26 mouse cellular contexts compared by ENCODE assay signal in the genomic region with DNA sequence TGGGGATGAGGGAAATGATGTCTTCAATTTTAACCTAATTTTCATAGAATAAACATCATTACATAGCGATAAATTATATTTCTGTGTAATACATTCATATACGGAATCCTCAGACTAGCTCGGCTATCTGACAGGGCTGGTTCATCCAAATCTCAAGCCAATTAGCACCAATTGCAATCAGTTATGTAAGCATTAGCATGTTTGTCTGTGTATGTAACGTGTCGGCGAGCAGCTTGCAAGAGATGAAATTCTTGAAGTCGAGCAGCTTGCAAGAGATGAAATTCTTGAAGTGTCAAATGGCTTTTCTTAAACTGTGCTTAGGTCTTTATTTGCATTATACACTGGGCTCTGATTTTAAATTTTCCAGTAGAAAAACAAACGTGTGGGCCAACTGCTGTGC.
DNase-seq lines count a peak whose midpoint lies in the region; ATAC-seq lines count a peak whose summit lies in the region.
"Had no signal": no experiment of that assay in that cellular context is flagged by ENCODE, and none has a peak within 500 bp of the region (broad histone marks: within the 10 kb centered on the region; RNA-seq: fewer than 3 reads in every experiment).

No protein-coding gene starts in this region.

- WGBS in hindbrain, embryonic 12.5 days, result 53% methylated on average over 8 of the region's 8 CpGs
- WGBS in hindbrain, embryonic 11.5 days, result 68% methylated on average over 8 of the region's 8 CpGs
- 36% methylated on average over 8 of the region's 8 CpGs for WGBS in midbrain, embryonic 14.5 days
- WGBS in midbrain, embryonic 10.5 days, result 72% methylated on average over 8 of the region's 8 CpGs
- WGBS in forebrain, embryonic 16.5 days, result 22% methylated on average over 8 of the region's 8 CpGs
- WGBS in midbrain, embryonic 15.5 days, result 38% methylated on average over 8 of the region's 8 CpGs

- H3K4me3 ChIP-seq in hindbrain, embryonic 12.5 days, result no peak overlapping the region
- no peak overlapping the region for H3K4me3 ChIP-seq in hindbrain, embryonic 11.5 days (ENCODE audit: low read depth, low read length)
- H3K4me3 ChIP-seq in midbrain, embryonic 14.5 days (replicated peaks; ENCODE audit: low read depth, low read length), result no peak overlapping the region
- H3K4me3 ChIP-seq in midbrain, embryonic 10.5 days, result no peak overlapping the region
- peak overlapping the region; percentile 9; the same call in 1 of the 2 replicates for H3K4me3 ChIP-seq in forebrain, embryonic 16.5 days (replicated peaks; ENCODE audit: low read length)
- H3K4me3 ChIP-seq in midbrain, embryonic 15.5 days, result no peak overlapping the region
- H3K4me3 ChIP-seq: heart, embryonic 15.5 days; limb, embryonic 13.5 days; liver, embryonic 12.5 days; neural tube, embryonic 13.5 days had no signal

- H3K27ac ChIP-seq in hindbrain, embryonic 12.5 days, result no peak overlapping the region
- H3K27ac ChIP-seq in hindbrain, embryonic 11.5 days (ENCODE audit: low read depth, low read length), result no peak overlapping the region
- H3K27ac ChIP-seq in midbrain, embryonic 14.5 days (replicated peaks; ENCODE audit: low read depth, low read length), result peak overlapping the region; percentile 49
- H3K27ac ChIP-seq in midbrain, embryonic 10.5 days (replicated peaks), result no peak overlapping the region
- H3K27ac ChIP-seq in forebrain, embryonic 16.5 days (ENCODE audit: low read length), result peak overlapping the region; percentile 77
- no peak overlapping the region for H3K27ac ChIP-seq in midbrain, embryonic 15.5 days
- H3K27ac ChIP-seq: heart, embryonic 15.5 days; limb, embryonic 13.5 days; liver, embryonic 12.5 days; neural tube, embryonic 13.5 days; stomach, postnatal 0 days had no signal

- H3K36me3 ChIP-seq in hindbrain, embryonic 12.5 days, result no peaks in the 10 kb centered on the region
- no peaks in the 10 kb centered on the region for H3K36me3 ChIP-seq in hindbrain, embryonic 11.5 days (ENCODE audit: control insufficient read depth, insufficient read depth, low read length)
- H3K36me3 ChIP-seq in midbrain, embryonic 14.5 days (ENCODE audit: control insufficient read depth, insufficient read depth, low read length), result no peaks in the 10 kb centered on the region
- H3K36me3 ChIP-seq in midbrain, embryonic 10.5 days, result no peaks in the 10 kb centered on the region
- no peaks in the 10 kb centered on the region for H3K36me3 ChIP-seq in forebrain, embryonic 16.5 days (ENCODE audit: control insufficient read depth, insufficient read depth)
- H3K36me3 ChIP-seq in midbrain, embryonic 15.5 days (replicated peaks), result no peaks in the 10 kb centered on the region
- H3K36me3 ChIP-seq: heart, embryonic 15.5 days; limb, embryonic 13.5 days; liver, embryonic 12.5 days; neural tube, embryonic 13.5 days had no signal

- DNase-seq in hindbrain, embryonic 11.5 days (ENCODE audit: low spot score), result no peak
- DNase-seq in midbrain, embryonic 14.5 days, result peak; percentile 58
- no peak for DNase-seq in midbrain, embryonic 10.5 days (ENCODE audit: low spot score)
- no peak for DNase-seq in right cerebral cortex, adult 18-20 months
- no peak for DNase-seq in embryo, embryonic 11 days
- DNase-seq: adrenal gland, postnatal 36 days; cerebellum, adult 11-12 months; cerebellum, postnatal 10 days; gastrocnemius, postnatal 36 days; heart, postnatal 36 days; kidney, adult 8-10 months; kidney, postnatal 10 days; layer of hippocampus, postnatal 36 days; lung, adult 18-20 months; lung, postnatal 4 days; right cerebral cortex, postnatal 14 days; thymus, adult 2 months had no signal

- no peaks in the 10 kb centered on the region for H3K27me3 ChIP-seq in hindbrain, embryonic 12.5 days
- H3K27me3 ChIP-seq in hindbrain, embryonic 11.5 days (ENCODE audit: control insufficient read depth, insufficient read depth, low read length), result no peaks in the 10 kb centered on the region
- no peaks in the 10 kb centered on the region for H3K27me3 ChIP-seq in midbrain, embryonic 14.5 days (ENCODE audit: control insufficient read depth, insufficient read depth, low read length)
- H3K27me3 ChIP-seq in midbrain, embryonic 10.5 days (ENCODE audit: low read depth, poor library complexity, severe bottlenecking), result no peaks in the 10 kb centered on the region
- no peaks in the 10 kb centered on the region for H3K27me3 ChIP-seq in forebrain, embryonic 16.5 days (replicated peaks; ENCODE audit: control insufficient read depth, insufficient read depth, low read length)
- no peaks in the 10 kb centered on the region for H3K27me3 ChIP-seq in midbrain, embryonic 15.5 days (replicated peaks)
- H3K27me3 ChIP-seq: heart, embryonic 15.5 days; limb, embryonic 13.5 days; liver, embryonic 12.5 days; neural tube, embryonic 13.5 days had no signal

- no peak overlapping the region for H3K9ac ChIP-seq in hindbrain, embryonic 12.5 days
- no peak overlapping the region for H3K9ac ChIP-seq in hindbrain, embryonic 11.5 days (ENCODE audit: low read depth, low read length)
- no peak overlapping the region for H3K9ac ChIP-seq in midbrain, embryonic 14.5 days (replicated peaks; ENCODE audit: low read length)
- no peak overlapping the region for H3K9ac ChIP-seq in forebrain, embryonic 16.5 days (replicated peaks; ENCODE audit: low read depth, low read length)
- no peak overlapping the region for H3K9ac ChIP-seq in midbrain, embryonic 15.5 days
- H3K9ac ChIP-seq: heart, embryonic 15.5 days; limb, embryonic 13.5 days; liver, embryonic 12.5 days; neural tube, embryonic 13.5 days had no signal

- H3K4me2 ChIP-seq in hindbrain, embryonic 12.5 days (replicated peaks), result no peak overlapping the region
- H3K4me2 ChIP-seq in hindbrain, embryonic 11.5 days (replicated peaks; ENCODE audit: low read depth, low read length), result no peak overlapping the region
- peak overlapping the region; percentile 37 for H3K4me2 ChIP-seq in midbrain, embryonic 14.5 days (ENCODE audit: low read length)
- peak overlapping the region; percentile 46 for H3K4me2 ChIP-seq in forebrain, embryonic 16.5 days (ENCODE audit: low read length)
- peak overlapping the region; percentile 35 for H3K4me2 ChIP-seq in midbrain, embryonic 15.5 days
- H3K4me2 ChIP-seq: heart, embryonic 15.5 days; limb, embryonic 13.5 days; liver, embryonic 12.5 days; neural tube, embryonic 13.5 days had no signal

- peaks cover 16% of the 10 kb centered on the region for H3K4me1 ChIP-seq in hindbrain, embryonic 12.5 days
- no peaks in the 10 kb centered on the region for H3K4me1 ChIP-seq in hindbrain, embryonic 11.5 days (replicated peaks; ENCODE audit: control insufficient read depth, insufficient read depth, low read length)
- peaks cover 18% of the 10 kb centered on the region for H3K4me1 ChIP-seq in midbrain, embryonic 14.5 days (ENCODE audit: control insufficient read depth, insufficient read depth, low read length)
- H3K4me1 ChIP-seq in midbrain, embryonic 10.5 days, result peaks cover 24% of the 10 kb centered on the region
- peaks cover 14% of the 10 kb centered on the region for H3K4me1 ChIP-seq in forebrain, embryonic 16.5 days (replicated peaks; ENCODE audit: control insufficient read depth, insufficient read depth, low read length)
- H3K4me1 ChIP-seq in midbrain, embryonic 15.5 days, result peaks cover 17% of the 10 kb centered on the region
- H3K4me1 ChIP-seq: heart, embryonic 15.5 days; limb, embryonic 13.5 days; liver, embryonic 12.5 days; neural tube, embryonic 13.5 days had no signal

- H3K9me3 ChIP-seq in hindbrain, embryonic 12.5 days (replicated peaks), result no peaks in the 10 kb centered on the region
- no peaks in the 10 kb centered on the region for H3K9me3 ChIP-seq in hindbrain, embryonic 11.5 days (ENCODE audit: control insufficient read depth, low read length)
- no peaks in the 10 kb centered on the region for H3K9me3 ChIP-seq in midbrain, embryonic 14.5 days (ENCODE audit: control insufficient read depth, low read length)
- H3K9me3 ChIP-seq in midbrain, embryonic 10.5 days (replicated peaks), result no peaks in the 10 kb centered on the region
- H3K9me3 ChIP-seq in forebrain, embryonic 16.5 days (ENCODE audit: control insufficient read depth, low read length), result no peaks in the 10 kb centered on the region
- no peaks in the 10 kb centered on the region for H3K9me3 ChIP-seq in midbrain, embryonic 15.5 days
- H3K9me3 ChIP-seq: heart, embryonic 15.5 days; limb, embryonic 13.5 days; liver, embryonic 12.5 days; neural tube, embryonic 13.5 days had no signal

- ATAC-seq in hindbrain, embryonic 12.5 days (ENCODE audit: low FRiP score), result 0 out of 2 replicates have a peak, but pooled peaks have one; percentile 38
- no peak for ATAC-seq in hindbrain, embryonic 11.5 days (ENCODE audit: low FRiP score)
- ATAC-seq in midbrain, embryonic 14.5 days (ENCODE audit: low FRiP score, low TSS enrichment), result no peak
- ATAC-seq in forebrain, embryonic 16.5 days, result peak; percentile 74
- ATAC-seq in midbrain, embryonic 15.5 days (replicated peaks), result peak; percentile 73; the same call in 1 of the 2 replicates
- ATAC-seq: CD4-positive, CD25-positive, alpha-beta regulatory T cell, adult 4 months; liver, embryonic 12.5 days had no signal

Comparison
In these comparisons a context has a peak if more than half of its experiments do, and no peak if none do; other contexts are left out.
1. ATAC-seq: peak in hindbrain, embryonic 12.5 days (single experiment), forebrain, embryonic 16.5 days (single experiment) and midbrain, embryonic 15.5 days (single experiment); none in hindbrain, embryonic 11.5 days (single experiment) and midbrain, embryonic 14.5 days (single experiment).
2. H3K27ac ChIP-seq: peak in midbrain, embryonic 14.5 days (single experiment) and forebrain, embryonic 16.5 days (single experiment); none in hindbrain, embryonic 12.5 days (single experiment), hindbrain, embryonic 11.5 days (single experiment), midbrain, embryonic 10.5 days (single experiment) and midbrain, embryonic 15.5 days (single experiment).
3. H3K4me2 ChIP-seq: peak in midbrain, embryonic 14.5 days (single experiment), forebrain, embryonic 16.5 days (single experiment) and midbrain, embryonic 15.5 days (single experiment); none in hindbrain, embryonic 12.5 days (single experiment) and hindbrain, embryonic 11.5 days (single experiment).